ENCODE assay signal across 8 mouse cellular contexts in the genomic region with DNA sequence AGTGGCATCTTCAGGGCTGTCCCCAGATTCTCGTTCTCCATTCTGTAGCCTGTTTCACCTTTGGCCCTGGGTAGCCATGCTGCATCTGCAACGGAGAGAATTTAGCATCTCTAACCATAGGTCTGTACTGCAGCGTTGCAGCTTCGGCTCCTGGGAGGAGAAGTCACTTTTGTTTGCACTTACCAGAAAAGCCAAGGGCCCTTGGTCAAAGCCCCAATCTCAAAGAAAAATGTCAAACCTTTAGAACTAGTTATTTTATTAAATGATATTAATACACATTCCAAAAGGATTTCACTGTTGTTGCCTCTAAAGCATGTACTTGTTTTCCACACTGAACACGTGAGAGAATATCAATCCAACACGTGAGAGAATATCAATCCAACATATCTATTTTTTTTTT. TPM values are rescaled to one million over a fixed set of nuclear protein-coding genes. Genes with fewer than 3 reads are reported as not detected.
DNase-seq lines count a peak whose midpoint lies in the region; ATAC-seq and TF ChIP-seq lines count a peak whose summit lies in the region.

Tars2 (minus strand) TSS at position 101 of the 400 bp plus-strand sequence.

- H3K9ac ChIP-seq in midbrain, embryonic 11.5 days (ENCODE audit: low read length): no peak within 1 kb of the TSS

- DNase-seq in layer of hippocampus, adult 18-20 months (ENCODE audit: low spot score in 2 of 2): no peak
- DNase-seq in layer of hippocampus, adult 9-10 months (ENCODE audit: low spot score): no peak
- no peak for DNase-seq in heart, adult 18-20 months
- DNase-seq in large intestine, adult 2 months (ENCODE audit: low read depth, low spot score): no peak
- no peak for DNase-seq in midbrain, embryonic 11.5 days (ENCODE audit: low spot score, missing footprints)
- no peak for DNase-seq in cerebellum, postnatal 4 days (ENCODE audit: low spot score in 2 of 2)
- no peak for DNase-seq in ovary, postnatal 36 days (ENCODE audit: low spot score)

- no peak within 1 kb of the TSS for H3K27ac ChIP-seq in bone marrow macrophage, adult 2 months (ENCODE audit: insufficient read depth, low read depth, low read length)
- no peak within 1 kb of the TSS for H3K27ac ChIP-seq in midbrain, embryonic 11.5 days (ENCODE audit: low read depth, low read length)

- H3K27me3 ChIP-seq in midbrain, embryonic 11.5 days (ENCODE audit: control insufficient read depth, insufficient read depth, low read length): no peaks in the 10 kb centered on the region

- ATAC-seq in midbrain, embryonic 11.5 days (ENCODE audit: low FRiP score): no peak

- H3K4me2 ChIP-seq in midbrain, embryonic 11.5 days: no peak within 1 kb of the TSS

- no peak for TF ChIP-seq POLR2A in bone marrow macrophage, adult 2 months (IDR thresholded peaks at IDR 0.05; ENCODE audit: borderline replicate concordance, low read depth, low read length)

- H3K36me3 ChIP-seq in midbrain, embryonic 11.5 days (ENCODE audit: control insufficient read depth, insufficient read depth, low read length): peaks cover 10% of the 10 kb centered on the region

- no peaks in the 10 kb centered on the region for H3K9me3 ChIP-seq in midbrain, embryonic 11.5 days (ENCODE audit: control insufficient read depth, low read length)

- TF ChIP-seq CTCF in bone marrow macrophage, adult 2 months (IDR thresholded peaks at IDR 0.05; ENCODE audit: low read depth, low read length): no peak

- 88% methylated on average over 6 of the region's 6 CpGs for WGBS in large intestine, adult 2 months
- whole genome bisulfite sequencing in midbrain, embryonic 11.5 days: 91% methylated on average over 6 of the region's 6 CpGs

- no peak within 1 kb of the TSS for H3K4me3 ChIP-seq in bone marrow macrophage, adult 2 months (ENCODE audit: insufficient read depth, low read length)
- H3K4me3 ChIP-seq in midbrain, embryonic 11.5 days (ENCODE audit: low read depth, low read length): no peak within 1 kb of the TSS

- H3K4me1 ChIP-seq in bone marrow macrophage, adult 2 months (ENCODE audit: control insufficient read depth, insufficient read depth, low read length): 0 out of 2 replicates have a peak, but pooled peaks cover 6% of the 10 kb centered on the region
- no peaks in the 10 kb centered on the region; the same call in 1 of the 2 replicates for H3K4me1 ChIP-seq in midbrain, embryonic 11.5 days (ENCODE audit: control insufficient read depth, insufficient read depth, low read length)

RNA-seq across cellular contexts. Expression of gene Tars2, which starts in this region (rescaled TPM):
- total RNA-seq in layer of hippocampus, adult 18-20 months (2021): 10 to 100 TPM; 41.5 to 41.7 TPM
- 27.0 and 27.8 TPM in 2 replicates for polyA plus RNA-seq in bone marrow macrophage, adult 2 months (2012; ENCODE audit: insufficient read depth, insufficient read length, missing spikeins)
- total RNA-seq in heart, adult 18-20 months (2021): 10 to 100 TPM; 44.4 to 49.4 TPM
- 30.3 and 36.2 TPM in 2 replicates for polyA plus RNA-seq in large intestine, adult 2 months (2012; rRNA removed)
- 47.9 and 49.6 TPM in 2 replicates for polyA plus RNA-seq in midbrain, embryonic 11.5 days (2014; fragmentation: Nextera tagmentation; extraction: Ambion mirVana)
